Mouse (Mus musculus) adrenal gland, postnatal 25 days (tissue): ENCODE measurements around the gene Rbm42. TPM values are rescaled to one million over a fixed set of nuclear protein-coding genes. Genes with fewer than 3 reads are reported as not detected.

Experiments
- total RNA-seq: library from RNA; stranded (reverse); gene quantifications from 2 replicates; pipeline ENCODE4 v1.2.3, GENCODE M21; 2021

The Rbm42 gene
- total RNA-seq, 1 experiment from 2014 or later = 87.5 TPM

Other genes with a start within 250 kb of the Rbm42 start
- 14.9 and 15.0 TPM in 2 replicates for gene Tyrobp, start 236.6 kb downstream of the Rbm42 start, total RNA-seq
- 2.6 TPM in 1 of 2 replicates, not detected in the other for gene Hcst, start 230.5 kb downstream of the Rbm42 start, total RNA-seq
- gene Nfkbid, start 228.6 kb downstream of the Rbm42 start, total RNA-seq = 1.2 and 2.1 TPM in 2 replicates
- gene Aplp1, start 204.8 kb downstream of the Rbm42 start, total RNA-seq = 19.6 and 29.9 TPM in 2 replicates
- not detected in 2 replicates for gene Kirrel2, start 192.6 kb downstream of the Rbm42 start, total RNA-seq
- gene Nphs1, start 192.0 kb downstream of the Rbm42 start, total RNA-seq = not detected in 2 replicates
- 1.6 TPM in 1 of 2 replicates, not detected in the other for gene Prodh2, start 156.7 kb downstream of the Rbm42 start, total RNA-seq
- 5.6 and 7.4 TPM in 2 replicates for gene Arhgap33, start 115.3 kb downstream of the Rbm42 start, total RNA-seq
- 30.2 and 33.5 TPM in 2 replicates for gene Hspb6, start 98.1 kb downstream of the Rbm42 start, total RNA-seq
- gene Proser3, start 98.0 kb downstream of the Rbm42 start, total RNA-seq = 14.8 TPM in 2 replicates
- gene Lin37, start 90.5 kb downstream of the Rbm42 start, total RNA-seq = 56.9 and 67.6 TPM in 2 replicates
- 71.9 and 81.8 TPM in 2 replicates for gene U2af1l4, start 87.0 kb downstream of the Rbm42 start, total RNA-seq
- gene Gm49396, start 87.0 kb downstream of the Rbm42 start, total RNA-seq = 6.3 and 8.0 TPM in 2 replicates
- 148 and 160 TPM in 2 replicates for gene Psenen, start 86.7 kb downstream of the Rbm42 start, total RNA-seq
- 4.4 and 6.7 TPM in 2 replicates for gene Igflr1, start 84.9 kb downstream of the Rbm42 start, total RNA-seq
- 60.7 and 73.7 TPM in 2 replicates for gene Kmt2b, start 61.6 kb downstream of the Rbm42 start, total RNA-seq
- 0.33 and 0.71 TPM in 2 replicates for gene Zbtb32, start 51.4 kb downstream of the Rbm42 start, total RNA-seq
- 0.36 TPM in 1 of 2 replicates, not detected in the other for gene Upk1a, start 37.5 kb downstream of the Rbm42 start, total RNA-seq
- 1,003 and 1,219 TPM in 2 replicates for gene Cox6b1, start 24.2 kb downstream of the Rbm42 start, total RNA-seq
- gene Etv2, start 14.5 kb downstream of the Rbm42 start, total RNA-seq = not detected in 2 replicates
- 12.6 and 13.5 TPM in 2 replicates for gene Haus5, start 14.7 kb upstream of the Rbm42 start, total RNA-seq
- gene Pmis2, start 21.3 kb upstream of the Rbm42 start, total RNA-seq = not detected in 2 replicates
- gene 2200002J24Rik, start 48.6 kb upstream of the Rbm42 start, total RNA-seq = 5.5 and 11.1 TPM in 2 replicates
- 3.6 and 3.8 TPM in 2 replicates for gene Atp4a, start 61.9 kb upstream of the Rbm42 start, total RNA-seq
- gene Tmem147, start 79.2 kb upstream of the Rbm42 start, total RNA-seq = 209 TPM in 2 replicates
- not detected in 2 replicates for gene Gapdhs, start 93.4 kb upstream of the Rbm42 start, total RNA-seq
- gene Sbsn, start 101.2 kb upstream of the Rbm42 start, total RNA-seq = 310 and 338 TPM in 2 replicates
- gene Dmkn, start 113.4 kb upstream of the Rbm42 start, total RNA-seq = 1.4 and 2.6 TPM in 2 replicates
- gene Krtdap, start 137.6 kb upstream of the Rbm42 start, total RNA-seq = not detected in 2 replicates
- gene Ffar2, start 173.5 kb upstream of the Rbm42 start, total RNA-seq = 0.52 TPM in 1 of 2 replicates, not detected in the other
- gene Ffar3, start 205.9 kb upstream of the Rbm42 start, total RNA-seq = 0.70 TPM in 1 of 2 replicates, not detected in the other
- not detected in 2 replicates for gene Ffar1, start 211.2 kb upstream of the Rbm42 start, total RNA-seq
- 0.30 TPM in 1 of 2 replicates, not detected in the other for gene Cd22, start 230.0 kb upstream of the Rbm42 start, total RNA-seq